Mouse (Mus musculus) myocyte (in vitro differentiated cells): ENCODE measurements at regions not wholly inside any gene's neighbourhood (a gene's known extent, or its start where the extent isn't known, plus 50 kb on each side); places are given as distances from the start of the nearest gene placed in this dataset.

Experiments
- H3K27me3 ChIP-seq: one replicate; pipeline ENCODE4 v1.6.1; 2011; ENCODE audit not compliant: control insufficient read depth, insufficient read depth, insufficient read length
- H3K36me3 ChIP-seq: one replicate; pipeline ENCODE4 v1.6.1; 2011; ENCODE audit not compliant: control insufficient read depth, insufficient read depth
- H3K4me2 ChIP-seq: one replicate; pipeline ENCODE4 v1.6.1; 2011; ENCODE audit warnings: low read depth, control low read depth
- H3K4me3 ChIP-seq: one replicate; pipeline ENCODE4 v1.5.1; 2011; ENCODE audit warnings: mild to moderate bottlenecking, control low read depth, moderate library complexity
- H3K79me2 ChIP-seq: one replicate; pipeline ENCODE4 v1.6.1; 2011; ENCODE audit not compliant: control insufficient read depth, insufficient read depth
- H3ac ChIP-seq: one replicate; pipeline ENCODE4 v1.6.1; 2011; ENCODE audit not compliant: control insufficient read depth, insufficient read length
- CEBPB ChIP-seq: IDR thresholded peaks from 2 replicates; pipeline ENCODE4 v1.6.1; 2011; ENCODE audit warnings: mild to moderate bottlenecking, moderate library complexity; ENCODE audit not compliant: poor library complexity, insufficient read depth, severe bottlenecking
- E2F4 ChIP-seq: IDR thresholded peaks from one replicate; pipeline ENCODE4 v1.6.1; 2011; ENCODE audit warnings: mild to moderate bottlenecking, control low read depth, moderate library complexity; ENCODE audit not compliant: insufficient read depth
- MAX ChIP-seq: IDR thresholded peaks from one replicate; pipeline ENCODE4 v1.6.1; 2011; ENCODE audit warnings: low read depth, mild to moderate bottlenecking, control low read depth
- MYOD1 ChIP-seq, 3 experiments: IDR thresholded peaks; one replicate each; pipeline ENCODE4 v1.6.1; 2011; ENCODE audit warnings: control low read depth in 2 of 3, low read depth in 2 of 3, mild to moderate bottlenecking in 2 of 3, moderate library complexity in 1 of 3; ENCODE audit not compliant: insufficient read length in 2 of 3, control insufficient read depth in 1 of 3
- MYOG ChIP-seq, 3 experiments: IDR thresholded peaks; one replicate each; pipeline ENCODE4 v1.6.1; 2011; ENCODE audit warnings: control low read depth in 2 of 3, low read depth in 2 of 3, mild to moderate bottlenecking in 2 of 3; ENCODE audit not compliant: insufficient read length in 2 of 3, control insufficient read depth in 1 of 3, insufficient read depth in 1 of 3
- POLR2A ChIP-seq: IDR thresholded peaks from one replicate; pipeline ENCODE4 v1.6.1; 2011; ENCODE audit warnings: low read depth, mild to moderate bottlenecking, control low read depth, moderate library complexity; ENCODE audit not compliant: insufficient read length
- POLR2AphosphoS2 ChIP-seq: IDR thresholded peaks from one replicate; pipeline ENCODE4 v1.6.1; 2011; ENCODE audit warnings: low read depth, control low read depth; ENCODE audit not compliant: insufficient read length
- REST ChIP-seq: IDR thresholded peaks from one replicate; pipeline ENCODE4 v1.6.1; 2011; ENCODE audit warnings: mild to moderate bottlenecking, control low read depth, moderate library complexity; ENCODE audit not compliant: insufficient read depth, insufficient read length
- SRF ChIP-seq: IDR thresholded peaks from one replicate; pipeline ENCODE4 v1.6.1; 2011; ENCODE audit warnings: low read depth; ENCODE audit not compliant: control insufficient read depth, insufficient read length
- TCF12 ChIP-seq: IDR thresholded peaks from one replicate; pipeline ENCODE4 v1.6.1; 2011; ENCODE audit warnings: mild to moderate bottlenecking, control low read depth; ENCODE audit not compliant: poor library complexity, insufficient read depth, severe bottlenecking
- TCF3 ChIP-seq: IDR thresholded peaks from one replicate; pipeline ENCODE4 v1.6.1; 2011; ENCODE audit warnings: low read depth, control low read depth; ENCODE audit not compliant: insufficient read length
- USF1 ChIP-seq: IDR thresholded peaks from one replicate; pipeline ENCODE4 v1.6.1; 2011; ENCODE audit warnings: low read depth, mild to moderate bottlenecking, control low read depth, moderate library complexity

GRCm38 (mm10) chr5:103309806-103310525, 98.8 kb upstream of the Mapk10 start:
- TF ChIP-seq E2F4 (no peak), USF1 (no peak), CEBPB (no peak), MYOG (IDR thresholded peaks at IDR 0.05; ENCODE audit: control insufficient read depth in 1 of 3, insufficient read depth in 1 of 3, insufficient read length in 2 of 3, low read depth in 2 of 3) (no peak), POLR2A (no peak), REST (no peak), TCF3 (no peak), SRF (no peak), POLR2AphosphoS2 (no peak), TCF12 (no peak), MYOD1 (IDR thresholded peaks at IDR 0.05; ENCODE audit: control insufficient read depth in 1 of 3, insufficient read length in 2 of 3, low read depth in 2 of 3) (no peak), MAX (no peak)
- Histone ChIP-seq H3K4me2 (no peak overlapping the region), H3K27me3 (no peaks in the 10 kb centered on the region), H3K36me3 (no peaks in the 10 kb centered on the region), H3ac (no peak overlapping the region), H3K4me3 (no peak overlapping the region), H3K79me2 (no peaks in the 10 kb centered on the region)

- H3K4me3 ChIP-seq: no peak overlapping the region
- H3K36me3 ChIP-seq: no peaks in the 10 kb centered on the region
- no peak overlapping the region for H3K4me2 ChIP-seq
- no peaks in the 10 kb centered on the region for H3K27me3 ChIP-seq
- H3K79me2 ChIP-seq: no peaks in the 10 kb centered on the region
- TF ChIP-seq TCF12 (no peak), TCF3 (no peak), CEBPB (peak; percentile 13; the same call in 1 of the 2 replicates), MAX (no peak), E2F4 (no peak), POLR2A (no peak), REST (no peak), SRF (no peak), MYOG (IDR thresholded peaks at IDR 0.05; ENCODE audit: control insufficient read depth in 1 of 3, insufficient read depth in 1 of 3, insufficient read length in 2 of 3, low read depth in 2 of 3) (peak in 1 of 3 experiments; percentile 9), POLR2AphosphoS2 (no peak)
- no peak overlapping the region for H3ac ChIP-seq
Measured at GRCm38 (mm10) chr5:103305716-103306447, 94.7 kb upstream of the Mapk10 start.

- Histone ChIP-seq H3K4me2 (no peak overlapping the region), H3ac (no peak overlapping the region), H3K27me3 (no peaks in the 10 kb centered on the region), H3K79me2 (no peaks in the 10 kb centered on the region), H3K36me3 (no peaks in the 10 kb centered on the region), H3K4me3 (no peak overlapping the region)
- TF ChIP-seq MYOD1 (IDR thresholded peaks at IDR 0.05; ENCODE audit: control insufficient read depth in 1 of 3, insufficient read length in 2 of 3, low read depth in 2 of 3) (peak in 2 of 3 experiments; percentile 30 to 68), TCF12 (no peak), MYOG (IDR thresholded peaks at IDR 0.05; ENCODE audit: control insufficient read depth in 1 of 3, insufficient read depth in 1 of 3, insufficient read length in 2 of 3, low read depth in 2 of 3) (peak in 2 of 3 experiments; percentile 46 to 54)
Measured at GRCm38 (mm10) chr5:103304975-103305374, 93.8 kb upstream of the Mapk10 start.

- Histone ChIP-seq H3K4me2 (no peak overlapping the region), H3ac (no peak overlapping the region), H3K79me2 (no peaks in the 10 kb centered on the region), H3K36me3 (no peaks in the 10 kb centered on the region), H3K4me3 (no peak overlapping the region), H3K27me3 (no peaks in the 10 kb centered on the region)
- TF ChIP-seq REST: no peak
- TF ChIP-seq CEBPB: no peak
- no peak for TF ChIP-seq E2F4
- no peak for TF ChIP-seq MYOD1 (IDR thresholded peaks at IDR 0.05; ENCODE audit: control insufficient read depth in 1 of 3, insufficient read length in 2 of 3, low read depth in 2 of 3)
- no peak for TF ChIP-seq TCF12
- TF ChIP-seq MAX: no peak
Measured at GRCm38 (mm10) chr5:103302744-103303143, 91.6 kb upstream of the Mapk10 start.

GRCm38 (mm10) chr5:103301303-103301702, 90.2 kb upstream of the Mapk10 start:
- TF ChIP-seq TCF3: no peak
- no peak for TF ChIP-seq SRF
- TF ChIP-seq REST: no peak
- no peak for TF ChIP-seq E2F4
- no peak for TF ChIP-seq USF1
- no peak for TF ChIP-seq CEBPB
- no peak for TF ChIP-seq MYOD1 (IDR thresholded peaks at IDR 0.05; ENCODE audit: control insufficient read depth in 1 of 3, insufficient read length in 2 of 3, low read depth in 2 of 3)
- no peak for TF ChIP-seq POLR2A
- TF ChIP-seq TCF12: no peak
- no peak for TF ChIP-seq MYOG (IDR thresholded peaks at IDR 0.05; ENCODE audit: control insufficient read depth in 1 of 3, insufficient read depth in 1 of 3, insufficient read length in 2 of 3, low read depth in 2 of 3)
- Histone ChIP-seq H3K4me2 (no peak overlapping the region), H3K79me2 (no peaks in the 10 kb centered on the region), H3K4me3 (no peak overlapping the region), H3ac (no peak overlapping the region), H3K27me3 (no peaks in the 10 kb centered on the region), H3K36me3 (no peaks in the 10 kb centered on the region)
